In genomic region chr11:54806891-54807290, GRCm38 (mm10) we compare ENCODE assay signal across 18 mouse cellular contexts. TPM values are rescaled to one million over a fixed set of nuclear protein-coding genes. Genes with fewer than 3 reads are reported as not detected.
DNase-seq lines count a peak whose midpoint lies in the region; ATAC-seq and TF ChIP-seq lines count a peak whose summit lies in the region.
"Had no signal": no experiment of that assay in that cellular context is flagged by ENCODE, and none has a peak within 500 bp of the region (broad histone marks: within the 10 kb centered on the region; RNA-seq: fewer than 3 reads in every experiment).

No protein-coding gene starts in this region.

- H3K9me3 ChIP-seq in intestine, postnatal 0 days (ENCODE audit: control insufficient read depth) = no peaks in the 10 kb centered on the region
- H3K9me3 ChIP-seq in intestine, embryonic 16.5 days (ENCODE audit: control insufficient read depth, low read length) = no peaks in the 10 kb centered on the region
- H3K9me3 ChIP-seq in ES-Bruce4 (replicated peaks; ENCODE audit: control insufficient read depth, insufficient read depth, low read length, poor library complexity, severe bottlenecking) (no peaks in the 10 kb centered on the region), MEL (replicated peaks; ENCODE audit: insufficient read depth, low read length) (no peaks in the 10 kb centered on the region)
- H3K9me3 ChIP-seq: embryonic facial prominence, embryonic 12.5 days; forebrain, embryonic 15.5 days; heart, embryonic 13.5 days; hindbrain, embryonic 15.5 days had no signal

- no peak overlapping the region for H3K4me2 ChIP-seq in intestine, postnatal 0 days (replicated peaks; ENCODE audit: low read depth)
- no peak overlapping the region for H3K4me2 ChIP-seq in intestine, embryonic 16.5 days (ENCODE audit: low read depth, low read length)
- H3K4me2 ChIP-seq: embryonic facial prominence, embryonic 12.5 days; forebrain, embryonic 15.5 days; heart, embryonic 13.5 days; hindbrain, embryonic 15.5 days had no signal

- TF ChIP-seq RAD21 in MEL (IDR thresholded peaks at IDR 0.05; ENCODE audit: low read depth, low read length) = no peak

- no peak for TF ChIP-seq EP300 in ES-Bruce4 (IDR thresholded peaks at IDR 0.05; ENCODE audit: insufficient read depth, low read depth, low read length)
- no peak for TF ChIP-seq EP300 in MEL (IDR thresholded peaks at IDR 0.05; ENCODE audit: low read depth in 1 of 2, low read length in 2 of 2)

- DNase-seq in MEL (ENCODE audit: low read depth, low spot score) = no peak
- DNase-seq in embryo, embryonic 9.5 days (ENCODE audit: extremely low spot score) = no peak
- no peak for DNase-seq in frontal cortex, postnatal 36 days (ENCODE audit: low spot score in 2 of 2)
- DNase-seq: adrenal gland, postnatal 10 days; cerebellum, adult 2 months; cerebellum, postnatal 10 days; embryo, embryonic 11 days; gastrocnemius, postnatal 14 days; heart, postnatal 36 days; kidney, adult 11 months had no signal

- H3K4me3 ChIP-seq in intestine, postnatal 0 days (ENCODE audit: low read depth, low read length) = no peak overlapping the region
- H3K4me3 ChIP-seq in intestine, embryonic 16.5 days (ENCODE audit: low read length) = no peak overlapping the region
- H3K4me3 ChIP-seq in ES-Bruce4 (ENCODE audit: low read depth, low read length) (peak overlapping the region; percentile 17; the same call in 1 of the 2 replicates), MEL (ENCODE audit: control insufficient read depth in 1 of 2, insufficient read depth in 1 of 2, low read depth in 2 of 2, low read length in 2 of 2) (peak overlapping the region in 1 of 2 experiments; percentile 54; a peak in 2 of 4 replicates)
- no peak overlapping the region for H3K4me3 ChIP-seq in bone marrow macrophage, adult 2 months (ENCODE audit: insufficient read depth, low read length)
- H3K4me3 ChIP-seq: embryonic facial prominence, embryonic 12.5 days; forebrain, embryonic 15.5 days; heart, embryonic 13.5 days; hindbrain, embryonic 15.5 days had no signal

- 90% methylated on average over 28 of the region's 28 CpGs for WGBS in intestine, postnatal 0 days
- 93% methylated on average over 28 of the region's 28 CpGs for WGBS in intestine, embryonic 16.5 days

- no peak for TF ChIP-seq CTCF in intestine, postnatal 0 days (IDR thresholded peaks at IDR 0.05; ENCODE audit: low read depth)
- TF ChIP-seq CTCF in ES-Bruce4 (IDR thresholded peaks at IDR 0.05; ENCODE audit: low read depth, low read length) (no peak), MEL (IDR thresholded peaks at IDR 0.05 in 2 of 3, conservative IDR thresholded peaks at IDR 0.05 in 1 of 3; ENCODE audit: control insufficient read depth in 1 of 3, insufficient read depth in 1 of 3, low read depth in 2 of 3, low read length in 3 of 3, poor library complexity in 1 of 3, severe bottlenecking in 1 of 3) (no peak)
- no peak for TF ChIP-seq CTCF in bone marrow macrophage, adult 2 months (IDR thresholded peaks at IDR 0.05; ENCODE audit: low read depth, low read length)

- no peak for ATAC-seq in intestine, postnatal 0 days
- no peak for ATAC-seq in intestine, embryonic 16.5 days
- ATAC-seq: forebrain, embryonic 15.5 days had no signal

- no peaks in the 10 kb centered on the region for H3K36me3 ChIP-seq in intestine, postnatal 0 days (ENCODE audit: control insufficient read depth, insufficient read depth)
- H3K36me3 ChIP-seq in intestine, embryonic 16.5 days (ENCODE audit: control insufficient read depth, insufficient read depth, low read length) = no peaks in the 10 kb centered on the region
- no peaks in the 10 kb centered on the region for H3K36me3 ChIP-seq in ES-Bruce4 (ENCODE audit: control insufficient read depth, insufficient read depth, low read length, poor library complexity, severe bottlenecking)
- H3K36me3 ChIP-seq in MEL (ENCODE audit: control insufficient read depth in 1 of 2, insufficient read depth in 2 of 2, low read length in 2 of 2) = peaks cover 0 to 24% of the 10 kb centered on the region in 2 experiments; a peak in 2 of 4 replicates
- H3K36me3 ChIP-seq: embryonic facial prominence, embryonic 12.5 days; forebrain, embryonic 15.5 days; heart, embryonic 13.5 days; hindbrain, embryonic 15.5 days had no signal

- TF ChIP-seq POLR2A in ES-Bruce4 (IDR thresholded peaks at IDR 0.05; ENCODE audit: insufficient read depth, low read length) (no peak), MEL (IDR thresholded peaks at IDR 0.05; ENCODE audit: control insufficient read depth in 1 of 2, insufficient read depth in 1 of 2, low read depth in 1 of 2, low read length in 2 of 2, poor library complexity in 1 of 2) (no peak)
- TF ChIP-seq POLR2A in bone marrow macrophage, adult 2 months (IDR thresholded peaks at IDR 0.05; ENCODE audit: borderline replicate concordance, low read depth, low read length) = no peak

- H3K27ac ChIP-seq in intestine, postnatal 0 days (ENCODE audit: low read depth, low read length) = peak overlapping the region; percentile 57; the same call in 1 of the 2 replicates
- no peak overlapping the region for H3K27ac ChIP-seq in intestine, embryonic 16.5 days (ENCODE audit: low read length)
- H3K27ac ChIP-seq in ES-Bruce4 (ENCODE audit: insufficient read depth, low read length) = no peak overlapping the region
- H3K27ac ChIP-seq in MEL (ENCODE audit: control insufficient read depth, low read depth, low read length) = peak overlapping the region; percentile 84
- peak overlapping the region; percentile 92 for H3K27ac ChIP-seq in bone marrow macrophage, adult 2 months (ENCODE audit: insufficient read depth, low read depth, low read length)
- H3K27ac ChIP-seq: embryonic facial prominence, embryonic 12.5 days; forebrain, embryonic 15.5 days; heart, embryonic 13.5 days; hindbrain, embryonic 15.5 days had no signal

- no peaks in the 10 kb centered on the region for H3K27me3 ChIP-seq in intestine, postnatal 0 days (replicated peaks; ENCODE audit: control insufficient read depth, insufficient read depth, low read length)
- H3K27me3 ChIP-seq in intestine, embryonic 16.5 days (replicated peaks; ENCODE audit: control insufficient read depth, insufficient read depth, low read length) = no peaks in the 10 kb centered on the region
- H3K27me3 ChIP-seq in ES-Bruce4 (ENCODE audit: control insufficient read depth, insufficient read depth, low read length, poor library complexity, severe bottlenecking) (no peaks in the 10 kb centered on the region), MEL (ENCODE audit: control insufficient read depth in 1 of 2, insufficient read depth in 2 of 2, low read length in 2 of 2) (no peaks in the 10 kb centered on the region)
- H3K27me3 ChIP-seq: embryonic facial prominence, embryonic 12.5 days; forebrain, embryonic 15.5 days; hindbrain, embryonic 15.5 days had no signal

- 0 out of 2 replicates have a peak overlapping the region, but pooled peaks have one; percentile 2 for H3K9ac ChIP-seq in intestine, postnatal 0 days (ENCODE audit: low read depth, low read length)
- H3K9ac ChIP-seq in intestine, embryonic 16.5 days (ENCODE audit: low read depth, low read length) = no peak overlapping the region
- H3K9ac ChIP-seq in ES-Bruce4 (ENCODE audit: low read depth, poor library complexity, severe bottlenecking) = no peak overlapping the region
- peak overlapping the region; percentile 58 for H3K9ac ChIP-seq in MEL (ENCODE audit: control insufficient read depth, low read depth, low read length, poor library complexity, severe bottlenecking)
- H3K9ac ChIP-seq: embryonic facial prominence, embryonic 12.5 days; forebrain, embryonic 15.5 days; heart, embryonic 13.5 days; hindbrain, embryonic 15.5 days had no signal

- H3K79me2 ChIP-seq in MEL (ENCODE audit: control insufficient read depth, insufficient read depth, low read length, poor library complexity) = no peaks in the 10 kb centered on the region

- 0 out of 2 replicates have a peak, but pooled peaks cover 4% of the 10 kb centered on the region for H3K4me1 ChIP-seq in intestine, postnatal 0 days (replicated peaks; ENCODE audit: control insufficient read depth, insufficient read depth, low read length)
- H3K4me1 ChIP-seq in intestine, embryonic 16.5 days (ENCODE audit: control insufficient read depth, insufficient read depth, low read length) = peaks cover 4% of the 10 kb centered on the region; the same call in 1 of the 2 replicates
- H3K4me1 ChIP-seq in ES-Bruce4 (ENCODE audit: control insufficient read depth, insufficient read depth, low read length) = no peaks in the 10 kb centered on the region
- H3K4me1 ChIP-seq in MEL (ENCODE audit: control insufficient read depth in 1 of 2, insufficient read depth in 2 of 2, low read length in 2 of 2) = peaks cover 8 to 22% of the 10 kb centered on the region in 2 experiments
- H3K4me1 ChIP-seq in bone marrow macrophage, adult 2 months (ENCODE audit: control insufficient read depth, insufficient read depth, low read length) = peaks cover 40% of the 10 kb centered on the region
- H3K4me1 ChIP-seq: embryonic facial prominence, embryonic 12.5 days; forebrain, embryonic 15.5 days; heart, embryonic 13.5 days; hindbrain, embryonic 15.5 days had no signal

RNA-seq across cellular contexts. Expression of gene Cdc42se2, which starts 19.4 kb away (rescaled TPM):
- polyA plus RNA-seq in intestine, postnatal 0 days (2015; fragmentation: Nextera tagmentation; extraction: Ambion mirVana) = 58.8 and 63.5 TPM in 2 replicates
- 70.0 and 72.9 TPM in 2 replicates for polyA plus RNA-seq in intestine, embryonic 16.5 days (2015; fragmentation: Nextera tagmentation; extraction: Ambion mirVana)
- polyA plus RNA-seq in ES-Bruce4 (2011; ENCODE audit: insufficient read depth, insufficient read length, low read depth, missing spikeins) (62.4 and 69.7 TPM in 2 replicates), MEL (2012; ENCODE audit: insufficient read depth in 1 of 2, insufficient read length in 2 of 2, low read depth in 1 of 2, low replicate concordance in 2 of 2, missing spikeins in 1 of 2) (10 to 100 TPM; 30.1 to 47.4 TPM)
- total RNA-seq in MEL (2012; rRNA removed) = 31.4 and 33.4 TPM in 2 replicates
- 126 and 128 TPM in 2 replicates for polyA plus RNA-seq in bone marrow macrophage, adult 2 months (2012; ENCODE audit: insufficient read depth, insufficient read length, missing spikeins)

RNA-seq across cellular contexts. Expression of gene Lyrm7, which starts 53.8 kb away (rescaled TPM):
- 2.7 and 5.8 TPM in 2 replicates for polyA plus RNA-seq in intestine, postnatal 0 days (2015; fragmentation: Nextera tagmentation; extraction: Ambion mirVana)
- 9.7 and 12.7 TPM in 2 replicates for polyA plus RNA-seq in intestine, embryonic 16.5 days (2015; fragmentation: Nextera tagmentation; extraction: Ambion mirVana)
- polyA plus RNA-seq in ES-Bruce4 (2011; ENCODE audit: insufficient read depth, insufficient read length, low read depth, missing spikeins) = 26.3 and 33.2 TPM in 2 replicates
- 12.3 and 12.7 TPM in 2 replicates for total RNA-seq in MEL (2012; rRNA removed)
- 100 to 1,000 TPM in 1 of 2 experiments, 10 to 100 TPM in 1; 20.9 to 188 TPM for polyA plus RNA-seq in MEL (2012; ENCODE audit: insufficient read depth in 1 of 2, insufficient read length in 2 of 2, low read depth in 1 of 2, low replicate concordance in 2 of 2, missing spikeins in 1 of 2)
- 0.67 and 1.7 TPM in 2 replicates for polyA plus RNA-seq in bone marrow macrophage, adult 2 months (2012; ENCODE audit: insufficient read depth, insufficient read length, missing spikeins)

RNA-seq across cellular contexts. Expression of gene Hint1, which starts 59.3 kb away (rescaled TPM):
- 1,016 and 1,041 TPM in 2 replicates for polyA plus RNA-seq in intestine, postnatal 0 days (2015; fragmentation: Nextera tagmentation; extraction: Ambion mirVana)
- polyA plus RNA-seq in intestine, embryonic 16.5 days (2015; fragmentation: Nextera tagmentation; extraction: Ambion mirVana) = 674 and 732 TPM in 2 replicates
- 321 and 324 TPM in 2 replicates for polyA plus RNA-seq in ES-Bruce4 (2011; ENCODE audit: insufficient read depth, insufficient read length, low read depth, missing spikeins)
- 567 and 640 TPM in 2 replicates for total RNA-seq in MEL (2012; rRNA removed)
- polyA plus RNA-seq in MEL (2012; ENCODE audit: insufficient read depth in 1 of 2, insufficient read length in 2 of 2, low read depth in 1 of 2, low replicate concordance in 2 of 2, missing spikeins in 1 of 2) = 1,000 to 10,000 TPM in 1 of 2 experiments, 100 to 1,000 TPM in 1; 529 to 2,790 TPM
- polyA plus RNA-seq in bone marrow macrophage, adult 2 months (2012; ENCODE audit: insufficient read depth, insufficient read length, missing spikeins) = 324 and 359 TPM in 2 replicates

Comparison
In these comparisons a context has a peak if more than half of its experiments do, and no peak if none do; other contexts are left out.
1. H3K27ac ChIP-seq: peak in intestine, postnatal 0 days (single experiment), MEL (single experiment) and bone marrow macrophage, adult 2 months (single experiment); none in intestine, embryonic 16.5 days (single experiment) and ES-Bruce4 (single experiment).
2. H3K9ac ChIP-seq: peak in intestine, postnatal 0 days (single experiment) and MEL (single experiment); none in intestine, embryonic 16.5 days (single experiment) and ES-Bruce4 (single experiment).